Mouse (Mus musculus): ENCODE measurements around the gene Dph1. TPM values are rescaled to one million over a fixed set of nuclear protein-coding genes. Genes with fewer than 3 reads are reported as not detected.

Gene Dph1
- total RNA-seq (2021) = 10 to 100 TPM; 13.9 to 15.6 TPM

- intact Hi-C loops (cut with DNase I) = loop anchor here (5.0 kb wide), 1 partner anchor 211 kb away; no protein-coding TSS in a partner anchor
- DNase-seq = no peak
Measured at GRCm38 (mm10) chr11:75190905-75191441, at the start of gene Dph1. Gene Dph1 (minus strand): TSS chr11:75191241.

DNA sequence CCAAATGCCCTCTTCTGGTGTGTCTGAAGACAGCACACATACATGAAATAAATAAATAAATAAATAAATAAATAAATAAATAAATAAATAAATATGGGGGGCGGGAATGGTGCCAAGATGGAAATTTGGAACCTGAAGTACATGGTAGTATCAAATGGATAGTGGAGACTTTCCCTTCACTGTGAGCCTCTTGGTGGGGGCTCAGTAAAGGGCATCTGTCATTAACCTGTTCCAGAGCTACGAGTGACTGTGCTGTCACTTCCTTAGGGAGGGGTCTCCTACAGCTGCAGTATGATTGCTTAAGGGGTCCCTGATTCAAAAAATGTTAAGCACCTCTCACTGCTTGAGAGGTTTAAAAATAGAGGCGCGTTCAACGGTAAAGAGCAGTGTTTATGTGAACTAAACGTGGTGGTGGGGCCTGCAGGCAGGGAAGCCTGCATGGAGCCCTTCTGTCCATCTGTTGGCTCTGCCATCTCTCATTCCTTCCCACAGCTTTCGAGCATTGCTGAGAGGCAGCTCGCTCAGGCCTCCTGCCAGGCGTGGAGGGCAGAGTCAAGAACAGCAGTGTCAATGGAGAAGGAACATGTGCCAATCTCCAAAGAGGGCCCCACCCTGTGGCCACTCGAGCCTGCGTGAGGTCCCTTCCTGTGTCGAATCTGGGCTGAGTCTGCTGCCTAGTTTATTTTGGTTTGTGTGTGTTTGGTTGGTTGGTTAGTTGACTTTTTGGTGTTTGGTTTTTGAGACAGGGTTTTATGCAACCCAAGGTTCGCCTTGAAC lies 49.3 kb upstream of the Dph1 start:
- peak; percentile 79 to 85 for DNase-seq
- intact Hi-C loops (cut with DNase I) = no loop called here

GRCm38 (mm10) chr11:75234745-75235144 lies 43.7 kb upstream of the Dph1 start:
- intact Hi-C loops (cut with DNase I) = no loop called here

DNA sequence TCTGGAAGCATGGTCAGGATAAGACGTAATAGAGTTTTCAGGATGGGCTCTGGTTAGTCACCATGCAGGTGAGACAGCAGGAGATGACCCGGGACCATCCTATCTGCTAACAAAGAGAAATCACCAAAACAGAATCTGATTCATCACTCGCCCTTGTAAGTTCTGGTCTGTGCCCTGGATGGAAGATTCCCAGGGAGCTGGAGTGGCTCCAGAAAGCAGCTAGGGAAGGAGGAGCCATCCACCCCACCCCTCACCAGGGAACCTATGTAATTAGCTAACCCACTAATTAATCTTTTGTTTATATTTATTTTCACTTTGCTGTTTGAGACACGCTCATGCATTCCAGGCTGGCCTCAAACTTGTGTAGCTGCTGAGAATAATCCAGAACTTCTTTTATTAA lies 41.4 kb upstream of the Dph1 start:
- no peak for DNase-seq
- intact Hi-C loops (cut with DNase I) = no loop called here

More at GRCm38 (mm10) chr11:75234745-75235144, 43.7 kb upstream of the Dph1 start:
- DNase-seq = no peak

GRCm38 (mm10) chr11:75231756-75232155 lies 40.7 kb upstream of the Dph1 start:
- DNase-seq = peak; percentile 67 to 82
- intact Hi-C loops (cut with DNase I) = loop anchor here (2.0 kb wide), 1 partner anchor 37 kb away; no protein-coding TSS in a partner anchor

- intact Hi-C loops (cut with DNase I) = loop anchor here (2.0 kb wide), 1 partner anchor 36 kb away; no protein-coding TSS in a partner anchor
Measured at GRCm38 (mm10) chr11:75230272-75230760, 39.3 kb upstream of the Dph1 start.

GRCm38 (mm10) chr11:75229289-75229688 lies 38.2 kb upstream of the Dph1 start:
- DNase-seq = no peak
- intact Hi-C loops (cut with DNase I) = no loop called here

More at GRCm38 (mm10) chr11:75230272-75230760, 39.3 kb upstream of the Dph1 start:
- DNase-seq = no peak

DNA sequence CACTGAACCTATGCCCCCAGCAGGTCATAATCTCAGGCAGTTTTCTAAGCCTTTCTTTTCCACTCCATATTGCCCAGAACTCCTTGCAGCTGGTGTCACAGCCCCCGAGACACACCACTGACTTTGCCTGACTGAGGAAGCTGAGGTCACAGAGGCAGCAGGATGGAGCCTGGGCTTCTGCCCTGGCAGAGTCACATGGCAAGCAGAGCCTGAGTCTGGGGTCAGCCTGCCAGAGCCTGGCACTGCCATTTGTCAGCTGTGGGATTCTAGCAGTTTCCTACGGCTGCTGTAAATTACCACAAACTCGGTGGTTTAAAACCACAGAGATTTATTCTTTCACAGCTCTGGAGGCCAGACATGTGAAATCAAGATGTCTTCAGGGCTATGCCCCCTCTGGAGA lies 36.6 kb upstream of the Dph1 start:
- no peak for DNase-seq
- intact Hi-C loops (cut with DNase I) = no loop called here

DNA sequence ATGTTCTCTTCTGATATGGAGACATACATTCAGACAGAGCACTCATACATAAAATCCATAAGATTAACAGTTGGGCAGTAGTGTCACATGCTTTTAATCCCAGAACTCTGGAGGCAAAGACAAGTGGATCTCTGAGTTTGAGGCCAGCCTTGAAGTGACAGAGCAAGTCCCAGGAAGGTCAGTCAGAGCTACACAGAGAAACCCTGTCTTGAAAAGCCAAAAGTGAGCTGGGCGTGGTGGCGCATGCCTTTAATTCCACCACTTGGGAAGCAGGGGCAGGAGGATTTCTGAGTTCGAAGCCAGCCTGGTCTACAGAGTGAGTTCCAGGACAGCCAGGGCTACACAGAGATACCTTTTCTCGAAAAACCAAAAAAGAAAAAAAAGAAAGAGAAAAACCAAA lies 33.8 kb upstream of the Dph1 start:
- intact Hi-C loops (cut with DNase I) = no loop called here
- no peak for DNase-seq

- intact Hi-C loops (cut with DNase I) = no loop called here
Measured at GRCm38 (mm10) chr11:75224062-75224461, 33.0 kb upstream of the Dph1 start.

GRCm38 (mm10) chr11:75220517-75221145 lies 29.6 kb upstream of the Dph1 start:
- DNase-seq = no peak
- intact Hi-C loops (cut with DNase I) = no loop called here

More at GRCm38 (mm10) chr11:75224062-75224461, 33.0 kb upstream of the Dph1 start:
- no peak for DNase-seq

DNA sequence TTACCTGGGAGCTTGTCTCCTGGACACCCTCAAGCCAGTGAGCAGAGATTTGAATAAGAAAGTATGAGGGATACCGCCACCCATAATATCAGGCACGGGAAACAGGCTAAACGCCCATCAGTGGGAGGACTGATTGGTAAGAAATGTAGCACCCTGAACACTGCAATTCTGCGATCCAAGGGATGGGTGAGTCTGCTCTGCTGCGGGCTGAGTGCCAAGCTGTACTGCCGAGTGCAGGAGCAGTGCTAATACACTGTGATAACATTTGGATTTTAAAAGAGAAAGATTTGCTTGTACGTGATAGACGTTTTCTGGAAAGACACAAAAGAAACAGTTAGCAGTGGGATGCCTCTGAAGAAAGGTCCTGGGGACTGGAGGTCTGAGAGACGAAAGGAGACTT lies 29.1 kb upstream of the Dph1 start:
- DNase-seq = peak; percentile 62 to 64
- intact Hi-C loops (cut with DNase I) = no loop called here

DNA sequence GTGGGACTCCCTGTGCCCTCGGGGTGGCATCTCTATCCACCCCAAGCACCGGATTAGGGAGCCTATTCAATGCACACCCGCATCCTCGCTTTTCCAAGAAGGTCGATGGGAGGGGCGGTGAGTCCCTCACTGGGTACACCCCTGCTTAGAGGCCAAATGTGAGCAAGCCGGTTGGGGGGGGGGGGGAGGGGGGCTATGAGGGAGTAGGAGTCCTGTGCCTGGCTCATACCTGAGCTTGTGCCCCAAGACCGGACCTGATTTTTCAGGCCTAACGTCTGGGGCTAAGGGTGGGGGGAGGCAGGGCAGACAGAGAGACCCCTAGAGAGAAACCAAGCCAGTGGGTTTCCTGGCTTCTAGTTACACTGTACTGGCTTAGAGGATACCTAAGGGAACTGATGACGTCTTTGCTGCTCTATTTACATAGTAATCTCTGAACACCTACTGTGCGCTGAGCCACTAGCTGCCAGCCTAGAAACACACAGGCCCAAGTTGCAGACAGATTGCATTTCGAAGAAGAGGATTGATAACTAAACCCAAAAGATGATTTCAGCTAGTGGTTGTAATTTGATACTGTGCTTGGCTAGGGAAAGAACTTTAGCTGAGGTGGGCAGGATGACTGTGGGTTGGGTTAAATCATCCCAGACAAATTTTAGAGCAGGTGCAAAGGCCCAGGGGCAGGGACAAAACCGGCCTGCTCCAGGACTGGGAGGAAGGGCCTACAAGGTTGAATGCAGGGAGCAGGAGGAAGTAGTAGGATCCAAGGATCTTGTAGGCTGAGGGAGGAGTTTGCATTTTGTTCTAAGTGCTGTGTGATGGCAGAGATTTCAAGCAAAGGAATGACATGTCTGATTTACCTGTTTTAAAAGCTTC lies 23.3 kb upstream of the Dph1 start:
- intact Hi-C loops (cut with DNase I) = no loop called here

GRCm38 (mm10) chr11:75213372-75214080 lies 22.5 kb upstream of the Dph1 start:
- peak; percentile 56 to 64 for DNase-seq
- intact Hi-C loops (cut with DNase I) = no loop called here

More for the DNA sequence above, 23.3 kb upstream of the Dph1 start:
- no peak for DNase-seq

- intact Hi-C loops (cut with DNase I) = no loop called here
- peak; percentile 38 to 39 for DNase-seq
Measured at GRCm38 (mm10) chr11:75212876-75213275, 21.8 kb upstream of the Dph1 start.

DNA sequence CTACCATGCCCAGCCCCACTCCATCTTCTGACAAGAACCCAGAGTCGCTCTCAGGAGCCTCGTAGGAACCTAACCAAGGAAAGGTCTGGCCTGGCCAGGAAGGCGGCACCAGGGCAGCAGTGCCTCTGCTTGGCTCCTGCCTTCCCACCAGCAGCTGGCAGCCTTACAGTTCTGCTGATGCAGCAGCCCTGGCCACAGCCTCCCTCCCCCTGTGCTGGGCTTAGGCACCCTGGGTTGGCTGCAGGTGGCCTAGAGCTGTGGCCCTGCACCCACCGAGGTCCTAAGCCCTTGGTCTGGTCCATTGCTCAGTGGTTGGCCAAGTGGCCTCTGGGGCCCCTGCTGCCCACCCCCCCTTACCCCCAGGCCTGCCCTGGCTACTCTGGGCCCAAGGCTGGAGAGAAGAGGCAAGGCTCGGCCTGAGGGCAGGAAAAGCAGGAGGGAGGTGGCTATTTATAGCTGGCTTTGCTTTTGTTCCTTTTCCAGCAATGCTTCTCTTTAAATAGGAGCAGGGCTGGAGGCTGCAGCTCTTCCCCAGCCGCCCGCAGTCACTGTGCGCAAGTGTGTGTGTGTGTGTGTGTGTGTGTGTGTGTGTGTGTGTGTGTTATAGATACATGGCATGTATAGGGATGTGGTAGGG lies 21.1 kb upstream of the Dph1 start:
- peak; percentile 71 to 78 for DNase-seq
- intact Hi-C loops (cut with DNase I) = no loop called here

GRCm38 (mm10) chr11:75210755-75211154 lies 19.7 kb upstream of the Dph1 start:
- intact Hi-C loops (cut with DNase I) = no loop called here

GRCm38 (mm10) chr11:75210093-75210492 lies 19.1 kb upstream of the Dph1 start:
- intact Hi-C loops (cut with DNase I) = no loop called here
- DNase-seq = no peak

More at GRCm38 (mm10) chr11:75210755-75211154, 19.7 kb upstream of the Dph1 start:
- no peak for DNase-seq

- intact Hi-C loops (cut with DNase I) = no loop called here
- DNase-seq = no peak
Measured at GRCm38 (mm10) chr11:75209363-75209762, 18.3 kb upstream of the Dph1 start.

Measured in heart, postnatal 10 days (tissue).